Mouse (Mus musculus) spleen, adult 2 months (tissue): ENCODE data around the gene Upp1.

Source experiments
- CTCF ChIP-seq: fragments of 200-500 bp; IDR thresholded peaks from 2 replicates; pipeline ENCODE4 v1.5.1; 2011; ENCODE audit warnings: mild to moderate bottlenecking, inconsistent platforms; ENCODE audit not compliant: insufficient read depth, insufficient read length, insufficient replicate concordance; ENCODE audit errors: extremely low read depth
- POLR2A ChIP-seq: fragments of 200-500 bp; IDR thresholded peaks from 2 replicates; pipeline ENCODE4 v1.6.1; 2011; ENCODE audit warnings: low read depth, low read length, inconsistent platforms

GRCm38 (mm10) chr11:9115367-9116120, 2.4 kb upstream of the Upp1 start:
- TF ChIP-seq CTCF (no peak), POLR2A (no peak)
